Mouse (Mus musculus): ENCODE results near the gene Ctdspl.

Ctdspl gene

GRCm38 (mm10) chr9:118988787-118989580 is 62.7 kb downstream of the Ctdspl start:
- DNase-seq (ENCODE audit: low read depth, low spot score), result peak; percentile 64

- DNase-seq (ENCODE audit: low read depth, low spot score), result no peak
These were observed 64.2 kb downstream of the Ctdspl start for GRCm38 (mm10) chr9:118990490-118990889.

- no peak for DNase-seq (ENCODE audit: low read depth, low spot score)
These were observed 65.7 kb downstream of the Ctdspl start for GRCm38 (mm10) chr9:118991750-118992585.

GRCm38 (mm10) chr9:118992586-118992955 is 66.3 kb downstream of the Ctdspl start:
- no peak for DNase-seq (ENCODE audit: low read depth, low spot score)

- no peak for DNase-seq (ENCODE audit: low read depth, low spot score)
These were observed 68.4 kb downstream of the Ctdspl start for GRCm38 (mm10) chr9:118994524-118995227.

- peak; percentile 30 for DNase-seq (ENCODE audit: low read depth, low spot score)
These were observed 69.3 kb downstream of the Ctdspl start for GRCm38 (mm10) chr9:118995539-118995938.

- DNase-seq (ENCODE audit: low read depth, low spot score), result no peak
These were observed 71.0 kb downstream of the Ctdspl start for GRCm38 (mm10) chr9:118997241-118997640.

- no peak for DNase-seq (ENCODE audit: low read depth, low spot score)
These were observed 73.9 kb downstream of the Ctdspl start for GRCm38 (mm10) chr9:119000196-119000595.

- DNase-seq (ENCODE audit: low read depth, low spot score), result no peak
These were observed 76.0 kb downstream of the Ctdspl start for GRCm38 (mm10) chr9:119002267-119002666.

- no peak for DNase-seq (ENCODE audit: low read depth, low spot score)
These were observed 77.9 kb downstream of the Ctdspl start for GRCm38 (mm10) chr9:119003990-119004702.

GRCm38 (mm10) chr9:119004703-119005076 is 78.4 kb downstream of the Ctdspl start:
- DNase-seq (ENCODE audit: low read depth, low spot score), result no peak

GRCm38 (mm10) chr9:119005303-119006029 is 79.2 kb downstream of the Ctdspl start:
- peak; percentile 51 for DNase-seq (ENCODE audit: low read depth, low spot score)

GRCm38 (mm10) chr9:119007266-119007665 is 81.0 kb downstream of the Ctdspl start:
- DNase-seq (ENCODE audit: low read depth, low spot score), result no peak

GRCm38 (mm10) chr9:119008871-119009270 is 82.6 kb downstream of the Ctdspl start:
- DNase-seq (ENCODE audit: low read depth, low spot score), result no peak

GRCm38 (mm10) chr9:119010156-119010710 is 84.0 kb downstream of the Ctdspl start:
- DNase-seq (ENCODE audit: low read depth, low spot score), result no peak

- no peak for DNase-seq (ENCODE audit: low read depth, low spot score)
These were observed 90.7 kb downstream of the Ctdspl start for GRCm38 (mm10) chr9:119016785-119017507.

GRCm38 (mm10) chr9:119021731-119022130 is 95.5 kb downstream of the Ctdspl start:
- no peak for DNase-seq (ENCODE audit: low read depth, low spot score)

- no peak for DNase-seq (ENCODE audit: low read depth, low spot score)
These were observed 99.0 kb downstream of the Ctdspl start for GRCm38 (mm10) chr9:119025263-119025662.

GRCm38 (mm10) chr9:119025832-119026331 is 99.6 kb downstream of the Ctdspl start:
- peak; percentile 31 for DNase-seq (ENCODE audit: low read depth, low spot score)

GRCm38 (mm10) chr9:119027337-119027736 is 101.1 kb downstream of the Ctdspl start:
- no peak for DNase-seq (ENCODE audit: low read depth, low spot score)
